Mouse (Mus musculus): ENCODE measurements around the gene Ptprk. TPM values are rescaled to one million over a fixed set of nuclear protein-coding genes. Genes with fewer than 3 reads are reported as not detected.

The Ptprk gene
- polyA plus RNA-seq, 1 experiment from 2014 or later, result 37.8 TPM

DNA sequence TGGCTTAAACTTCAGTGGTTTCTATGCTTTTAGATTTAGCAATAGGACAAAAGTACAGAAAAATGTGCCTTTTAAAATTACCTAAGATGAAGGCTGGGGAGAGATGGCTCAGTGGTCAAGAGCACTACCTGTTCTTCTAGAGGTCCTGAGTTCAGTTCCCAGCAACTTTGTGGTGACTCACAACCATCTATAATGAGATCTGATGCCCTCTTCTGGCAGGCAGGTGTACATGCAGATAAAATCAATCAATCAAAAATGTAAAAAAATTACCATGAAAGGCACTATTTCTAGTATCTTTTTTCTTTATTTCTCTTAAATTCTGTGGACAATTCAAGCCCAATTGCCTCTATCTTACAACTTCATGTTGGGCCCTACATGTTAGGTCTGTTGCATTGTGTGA lies 42.4 kb downstream of the Ptprk start:
- Histone ChIP-seq H3K4me3 (replicated peaks) (no peak overlapping the region), H3K36me3 (no peaks in the 10 kb centered on the region), H3K27me3 (no peaks in the 10 kb centered on the region), H3K4me2 (no peak overlapping the region), H3K27ac (no peak overlapping the region), H3K9ac (no peak overlapping the region), H3K4me1 (0 out of 2 replicates have a peak, but pooled peaks cover 12% of the 10 kb centered on the region), H3K9me3 (replicated peaks) (no peaks in the 10 kb centered on the region)
- no peak for ATAC-seq (replicated peaks; ENCODE audit: low FRiP score)

DNA sequence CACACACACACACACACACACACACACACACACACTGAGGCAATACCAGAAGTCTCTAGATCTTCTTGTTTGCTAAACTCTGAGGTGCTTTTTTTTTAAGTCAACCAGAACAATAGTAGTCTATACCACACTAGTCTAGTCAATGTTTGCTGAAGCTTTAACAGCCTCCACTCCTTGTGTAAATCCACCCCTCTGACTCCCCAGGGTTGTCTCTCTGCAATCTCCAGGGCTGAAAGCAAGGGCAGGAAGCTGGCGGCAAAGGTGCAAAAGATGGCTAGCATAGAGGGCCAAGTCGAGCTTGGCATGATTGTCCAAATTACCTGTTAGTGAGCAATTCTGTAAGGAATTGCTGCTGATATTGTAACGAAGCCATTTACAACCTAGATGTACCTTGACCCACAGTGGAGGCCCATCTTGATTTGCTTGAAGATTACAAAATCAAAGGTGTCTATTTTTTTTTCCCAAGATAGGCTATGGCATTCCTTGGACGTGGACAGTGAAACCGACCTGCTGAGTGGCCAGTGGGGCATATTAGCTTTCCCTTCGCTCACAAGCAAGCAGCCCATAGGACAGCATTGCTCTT lies 44.3 kb downstream of the Ptprk start:
- Histone ChIP-seq H3K4me1 (no peaks in the 10 kb centered on the region), H3K36me3 (no peaks in the 10 kb centered on the region), H3K4me2 (no peak overlapping the region), H3K27ac (no peak overlapping the region), H3K27me3 (no peaks in the 10 kb centered on the region), H3K9ac (no peak overlapping the region), H3K4me3 (replicated peaks) (no peak overlapping the region), H3K9me3 (replicated peaks) (no peaks in the 10 kb centered on the region)
- 88% methylated on average over 6 of the region's 6 CpGs for WGBS
- no peak for ATAC-seq (replicated peaks; ENCODE audit: low FRiP score)

- H3K27me3 ChIP-seq, result no peaks in the 10 kb centered on the region
- no peak overlapping the region for H3K4me2 ChIP-seq
- H3K9me3 ChIP-seq (replicated peaks), result no peaks in the 10 kb centered on the region
- ATAC-seq (replicated peaks; ENCODE audit: low FRiP score), result no peak
- H3K27ac ChIP-seq, result no peak overlapping the region
- no peak overlapping the region for H3K9ac ChIP-seq
- H3K4me1 ChIP-seq, result no peaks in the 10 kb centered on the region
- no peaks in the 10 kb centered on the region for H3K36me3 ChIP-seq
- no peak overlapping the region for H3K4me3 ChIP-seq (replicated peaks)
- 97% methylated on average over 4 of the region's 4 CpGs for WGBS
Observed at GRCm38 (mm10) chr10:28123881-28124280, 49.3 kb downstream of the Ptprk start.

DNA sequence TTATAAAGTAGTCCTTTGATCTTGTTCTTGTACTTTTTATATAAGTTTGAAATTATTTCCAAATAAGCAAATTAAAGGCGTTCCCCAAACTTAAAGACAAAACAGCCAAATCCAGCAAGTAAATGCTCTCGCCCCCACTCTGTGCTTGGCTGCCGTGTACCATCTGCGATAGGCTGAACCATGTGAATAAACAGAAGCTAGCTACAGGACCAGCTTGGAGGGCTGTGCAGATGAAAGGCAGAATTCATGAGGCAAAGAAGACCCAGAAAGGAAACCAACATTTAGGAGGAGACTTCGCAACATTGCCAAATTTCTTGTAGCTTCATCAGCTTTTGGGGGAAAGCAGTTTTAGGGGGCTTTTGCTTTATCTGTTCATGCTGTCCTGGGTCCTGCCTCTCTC lies 53.4 kb downstream of the Ptprk start:
- H3K4me2 ChIP-seq, result no peak overlapping the region
- H3K9me3 ChIP-seq (replicated peaks), result no peaks in the 10 kb centered on the region
- H3K4me3 ChIP-seq (replicated peaks), result no peak overlapping the region
- no peak for ATAC-seq (replicated peaks; ENCODE audit: low FRiP score)
- no peaks in the 10 kb centered on the region for H3K4me1 ChIP-seq
- no peak overlapping the region for H3K27ac ChIP-seq
- H3K9ac ChIP-seq, result no peak overlapping the region
- 76% methylated on average over 5 of the region's 5 CpGs for WGBS
- no peaks in the 10 kb centered on the region for H3K27me3 ChIP-seq
- H3K36me3 ChIP-seq, result no peaks in the 10 kb centered on the region

DNA sequence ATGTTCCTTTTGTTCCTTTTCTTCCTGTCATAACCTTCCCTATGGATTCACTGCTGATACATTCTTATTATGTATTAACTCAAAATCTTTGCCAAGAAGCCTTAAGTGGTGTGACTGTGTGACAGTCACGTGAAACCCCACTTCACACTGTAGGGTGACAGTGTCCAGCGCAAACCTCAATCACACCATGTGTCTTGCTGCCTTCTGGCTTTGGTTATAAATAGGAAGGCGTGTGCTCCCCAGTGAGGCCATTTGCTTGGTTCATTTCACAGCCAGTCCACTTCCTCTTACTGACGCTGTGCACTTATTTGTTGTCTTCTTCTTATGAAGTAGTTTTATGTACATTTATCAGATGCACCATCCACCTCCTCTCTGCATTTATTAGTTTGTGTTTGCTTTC lies 53.8 kb downstream of the Ptprk start:
- Histone ChIP-seq H3K4me3 (replicated peaks) (no peak overlapping the region), H3K27ac (no peak overlapping the region), H3K4me2 (no peak overlapping the region), H3K4me1 (no peaks in the 10 kb centered on the region), H3K36me3 (no peaks in the 10 kb centered on the region), H3K9me3 (replicated peaks) (no peaks in the 10 kb centered on the region), H3K27me3 (no peaks in the 10 kb centered on the region), H3K9ac (no peak overlapping the region)
- WGBS, result 51% methylated on average over 4 of the region's 4 CpGs
- ATAC-seq (replicated peaks; ENCODE audit: low FRiP score), result no peak

DNA sequence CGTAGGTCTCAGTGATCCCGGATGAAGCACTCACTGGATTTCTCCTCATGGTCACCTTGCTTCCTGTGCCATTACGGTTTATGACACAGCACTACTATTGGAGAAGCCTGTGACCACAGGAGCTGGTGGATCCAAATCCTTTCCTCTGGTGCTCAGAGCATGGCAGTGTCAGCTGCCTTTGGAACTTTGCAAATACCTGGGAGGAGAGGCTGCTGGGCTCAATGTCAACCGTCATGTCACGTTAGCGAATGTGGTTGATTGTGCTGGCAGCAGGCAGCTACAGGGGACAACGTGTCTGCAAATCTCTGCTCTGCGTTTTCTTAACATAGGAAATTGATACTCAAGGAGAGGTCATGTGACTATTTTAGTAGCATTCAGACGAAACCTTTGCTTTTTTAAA lies 55.8 kb downstream of the Ptprk start:
- WGBS, result 85% methylated on average over 9 of the region's 9 CpGs
- Histone ChIP-seq H3K27me3 (no peaks in the 10 kb centered on the region), H3K4me3 (replicated peaks) (no peak overlapping the region), H3K9ac (no peak overlapping the region), H3K36me3 (no peaks in the 10 kb centered on the region), H3K27ac (no peak overlapping the region), H3K4me1 (no peaks in the 10 kb centered on the region), H3K4me2 (no peak overlapping the region), H3K9me3 (replicated peaks) (no peaks in the 10 kb centered on the region)
- ATAC-seq (replicated peaks; ENCODE audit: low FRiP score), result no peak

DNA sequence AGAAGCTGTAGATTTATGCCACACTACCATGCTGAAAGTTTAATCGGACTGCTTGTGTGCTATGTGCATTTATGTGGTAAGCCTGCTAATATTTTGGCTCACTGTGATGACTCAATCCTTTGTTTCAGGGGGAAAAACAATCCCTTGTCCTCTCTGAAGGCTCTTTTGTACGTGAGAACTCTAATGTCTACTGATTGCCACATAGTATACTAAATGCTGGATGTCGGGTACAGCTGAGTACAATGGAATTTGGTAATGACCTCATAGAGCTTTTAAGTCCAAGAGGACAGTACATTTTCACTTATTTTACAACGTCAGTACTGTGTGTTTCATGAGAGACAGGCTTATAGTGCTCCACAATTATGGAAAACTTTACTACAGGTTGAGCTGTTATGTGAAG lies 59.1 kb downstream of the Ptprk start:
- Histone ChIP-seq H3K9me3 (replicated peaks) (no peaks in the 10 kb centered on the region), H3K4me3 (replicated peaks) (no peak overlapping the region), H3K4me2 (no peak overlapping the region), H3K36me3 (no peaks in the 10 kb centered on the region), H3K27me3 (no peaks in the 10 kb centered on the region), H3K9ac (no peak overlapping the region), H3K4me1 (no peaks in the 10 kb centered on the region), H3K27ac (no peak overlapping the region)
- no peak for ATAC-seq (replicated peaks; ENCODE audit: low FRiP score)
- 88% methylated on average over 4 of the region's 4 CpGs for WGBS

DNA sequence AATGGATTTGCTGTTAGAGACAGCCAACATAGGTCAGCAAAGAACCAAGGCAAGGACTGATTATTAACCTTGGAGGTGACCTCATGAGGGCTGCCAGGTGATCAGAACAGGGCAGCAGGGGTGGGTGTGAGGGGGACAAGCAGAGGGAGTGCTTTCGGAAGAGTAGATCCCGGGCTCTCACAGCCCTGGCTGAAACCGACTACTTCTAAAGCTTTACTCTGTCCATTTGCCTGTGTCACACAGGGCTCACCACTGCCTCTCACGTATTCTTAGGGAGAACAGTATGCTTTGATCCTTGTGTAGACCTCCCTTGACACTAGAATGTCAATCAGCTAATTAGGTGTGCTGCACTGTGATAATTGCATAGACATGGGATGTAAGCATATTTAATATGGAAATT lies 63.8 kb downstream of the Ptprk start:
- Histone ChIP-seq H3K27ac (no peak overlapping the region), H3K9me3 (replicated peaks) (no peaks in the 10 kb centered on the region), H3K4me1 (no peaks in the 10 kb centered on the region), H3K36me3 (no peaks in the 10 kb centered on the region), H3K4me2 (no peak overlapping the region), H3K4me3 (replicated peaks) (no peak overlapping the region), H3K27me3 (no peaks in the 10 kb centered on the region), H3K9ac (no peak overlapping the region)
- 45% methylated on average over 4 of the region's 4 CpGs for WGBS
- ATAC-seq (replicated peaks; ENCODE audit: low FRiP score), result no peak

- H3K4me1 ChIP-seq, result no peaks in the 10 kb centered on the region
- no peak overlapping the region for H3K9ac ChIP-seq
- 91% methylated on average over 1 of the region's 1 CpGs for WGBS
- no peak for ATAC-seq (replicated peaks; ENCODE audit: low FRiP score)
- H3K9me3 ChIP-seq (replicated peaks), result no peaks in the 10 kb centered on the region
- no peaks in the 10 kb centered on the region for H3K27me3 ChIP-seq
- no peaks in the 10 kb centered on the region for H3K36me3 ChIP-seq
- H3K4me2 ChIP-seq, result no peak overlapping the region
- no peak overlapping the region for H3K4me3 ChIP-seq (replicated peaks)
- H3K27ac ChIP-seq, result no peak overlapping the region
Observed at GRCm38 (mm10) chr10:28144459-28144858, 69.8 kb downstream of the Ptprk start.

- 30% methylated on average over 5 of the region's 5 CpGs for WGBS
- no peaks in the 10 kb centered on the region for H3K27me3 ChIP-seq
- ATAC-seq (replicated peaks; ENCODE audit: low FRiP score), result no peak
- no peak overlapping the region for H3K4me3 ChIP-seq (replicated peaks)
- H3K9me3 ChIP-seq (replicated peaks), result no peaks in the 10 kb centered on the region
- no peak overlapping the region for H3K4me2 ChIP-seq
- no peak overlapping the region for H3K27ac ChIP-seq
- H3K36me3 ChIP-seq, result no peaks in the 10 kb centered on the region
- H3K9ac ChIP-seq, result no peak overlapping the region
- H3K4me1 ChIP-seq, result no peaks in the 10 kb centered on the region
Observed at GRCm38 (mm10) chr10:28145326-28145725, 70.7 kb downstream of the Ptprk start.

DNA sequence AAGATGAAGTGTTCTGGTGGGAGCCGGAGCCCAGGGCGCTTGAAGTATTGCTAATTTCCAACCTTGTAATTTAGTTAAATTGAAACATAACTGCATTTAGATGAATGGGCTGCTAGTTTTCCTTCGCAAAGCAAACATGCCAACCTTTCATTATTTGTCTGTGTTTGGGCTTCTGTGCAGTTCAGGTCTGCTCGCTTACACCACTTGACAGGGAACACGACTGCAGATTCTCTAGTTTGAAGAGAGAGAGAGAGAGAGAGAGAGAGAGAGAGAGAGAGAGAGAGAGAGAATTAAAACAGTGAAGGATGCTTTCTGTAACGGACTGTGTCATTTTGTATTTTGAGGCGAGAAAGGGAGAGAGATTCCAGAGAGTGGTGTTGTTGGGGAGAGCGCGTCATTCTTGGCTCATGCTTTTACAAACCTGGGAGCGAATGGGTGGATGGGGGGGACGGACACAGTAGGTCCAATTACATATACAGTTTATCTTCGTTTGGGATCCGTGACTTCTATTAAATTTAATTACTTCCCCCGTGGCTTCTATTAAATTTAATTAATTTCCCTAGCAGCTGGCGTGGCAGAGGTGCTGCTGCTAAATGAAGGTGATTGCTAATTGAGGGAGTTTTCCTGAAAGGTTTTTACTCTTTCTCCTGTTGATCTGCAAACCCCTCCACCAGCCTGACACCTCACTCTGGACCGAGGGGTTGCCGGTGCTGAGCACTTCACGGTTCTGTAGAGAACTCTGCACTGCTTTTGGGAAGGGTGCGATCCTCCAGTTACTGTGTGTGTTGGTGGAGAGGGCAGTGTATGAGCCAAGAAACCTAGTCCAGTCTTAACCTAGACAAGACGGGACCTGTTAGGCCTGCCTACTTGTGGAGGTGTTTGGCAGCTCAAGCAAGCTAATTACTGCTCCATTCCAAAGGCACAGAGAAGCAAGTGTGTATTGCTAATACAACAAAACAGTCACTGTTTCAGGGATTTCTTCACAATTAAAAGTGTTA lies 81.4 kb downstream of the Ptprk start:
- Histone ChIP-seq H3K4me3 (replicated peaks) (no peak overlapping the region), H3K36me3 (no peaks in the 10 kb centered on the region), H3K4me1 (no peaks in the 10 kb centered on the region), H3K4me2 (no peak overlapping the region), H3K27me3 (no peaks in the 10 kb centered on the region), H3K9me3 (replicated peaks) (no peaks in the 10 kb centered on the region), H3K9ac (no peak overlapping the region), H3K27ac (no peak overlapping the region)
- 62% methylated on average over 20 of the region's 20 CpGs for WGBS
- ATAC-seq (replicated peaks; ENCODE audit: low FRiP score), result no peak

DNA sequence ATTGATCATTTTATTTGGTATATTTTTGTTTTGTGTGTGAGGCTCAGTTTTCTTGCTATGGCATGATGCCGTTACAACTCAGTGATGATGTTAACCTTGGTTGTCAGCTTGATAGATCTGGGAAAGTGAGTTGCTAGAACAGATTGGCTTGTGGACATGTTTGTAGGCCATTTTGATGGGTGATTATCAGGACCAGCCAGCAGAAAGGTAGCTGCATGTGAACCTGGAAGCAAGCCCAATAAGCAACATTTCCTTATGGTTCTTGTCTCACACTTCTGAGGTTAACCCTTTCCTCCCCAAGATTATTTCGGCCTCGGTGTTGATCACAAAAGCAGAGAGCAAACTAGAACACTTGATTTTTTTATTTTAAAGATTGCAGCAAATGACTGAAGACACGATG lies 85.1 kb downstream of the Ptprk start:
- no peak overlapping the region for H3K9ac ChIP-seq
- H3K4me3 ChIP-seq (replicated peaks), result no peak overlapping the region
- no peaks in the 10 kb centered on the region for H3K36me3 ChIP-seq
- ATAC-seq (replicated peaks; ENCODE audit: low FRiP score), result no peak
- no peaks in the 10 kb centered on the region for H3K9me3 ChIP-seq (replicated peaks)
- peaks cover 6% of the 10 kb centered on the region; the same call in 1 of the 2 replicates for H3K4me1 ChIP-seq
- no peak overlapping the region for H3K27ac ChIP-seq
- no peaks in the 10 kb centered on the region for H3K27me3 ChIP-seq
- 87% methylated on average over 4 of the region's 4 CpGs for WGBS
- no peak overlapping the region for H3K4me2 ChIP-seq
